ENCODE assay signal across 15 mouse cellular contexts in the genomic region with DNA sequence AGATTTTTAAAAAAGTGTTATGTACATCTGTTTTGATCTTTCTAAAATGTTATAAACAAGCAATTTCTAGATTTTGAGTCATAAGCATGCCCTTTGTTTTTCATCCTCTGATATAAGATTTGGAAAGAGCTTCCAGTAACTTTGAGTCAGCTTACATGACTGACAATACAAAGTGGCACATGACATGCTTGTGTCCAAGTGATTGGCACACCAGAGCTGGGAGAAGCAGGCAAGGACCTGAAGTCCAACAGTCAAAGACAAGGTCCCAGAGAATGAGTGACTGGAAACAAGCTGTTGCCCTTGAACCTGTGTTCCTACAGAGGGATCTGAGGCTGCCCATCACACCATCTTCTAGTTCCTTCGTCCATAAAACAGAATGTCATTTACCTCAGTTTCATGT.
DNase-seq lines count a peak whose midpoint lies in the region; ATAC-seq lines count a peak whose summit lies in the region.
"Had no signal": no experiment of that assay in that cellular context is flagged by ENCODE, and none has a peak within 500 bp of the region (broad histone marks: within the 10 kb centered on the region; RNA-seq: fewer than 3 reads in every experiment).

No protein-coding gene starts in this region.

- H3K4me1 ChIP-seq in kidney, embryonic 14.5 days (ENCODE audit: control insufficient read depth, insufficient read depth, low read length), result no peaks in the 10 kb centered on the region
- 0 out of 2 replicates have a peak, but pooled peaks cover 3% of the 10 kb centered on the region for H3K4me1 ChIP-seq in kidney, embryonic 16.5 days (ENCODE audit: insufficient read depth, low read length)
- H3K4me1 ChIP-seq: liver, embryonic 13.5 days; midbrain, embryonic 13.5 days had no signal

- DNase-seq in adrenal gland, postnatal 14 days, result peak; percentile 10
- DNase-seq in adrenal gland, adult 18-20 months (ENCODE audit: low spot score in 2 of 2), result no peak
- peak; percentile 29 for DNase-seq in kidney, adult 11 months
- peak; percentile 60 for DNase-seq in NIH3T3 (ENCODE audit: low read depth)
- DNase-seq in spleen, adult 18-20 months, result no peak
- no peak for DNase-seq in urinary bladder, adult 2 months (ENCODE audit: low spot score)
- DNase-seq: gastrocnemius, postnatal 14 days; liver, embryonic 13.5 days; right cerebral cortex, postnatal 25 days had no signal

- H3K27ac ChIP-seq in kidney, embryonic 14.5 days (ENCODE audit: low read depth, low read length), result no peak overlapping the region
- peak overlapping the region; percentile 69; the same call in 1 of the 2 replicates for H3K27ac ChIP-seq in kidney, embryonic 16.5 days (ENCODE audit: low read length)
- H3K27ac ChIP-seq: liver, embryonic 13.5 days; macrophage; midbrain, embryonic 13.5 days had no signal

- H3K36me3 ChIP-seq in kidney, embryonic 14.5 days (ENCODE audit: control insufficient read depth, insufficient read depth, low read length), result no peaks in the 10 kb centered on the region
- H3K36me3 ChIP-seq in kidney, embryonic 16.5 days (ENCODE audit: insufficient read depth, low read length), result no peaks in the 10 kb centered on the region
- H3K36me3 ChIP-seq: liver, embryonic 13.5 days; midbrain, embryonic 13.5 days had no signal

- H3K9me3 ChIP-seq in kidney, embryonic 14.5 days (ENCODE audit: control insufficient read depth, low read length), result no peaks in the 10 kb centered on the region
- no peaks in the 10 kb centered on the region for H3K9me3 ChIP-seq in kidney, embryonic 16.5 days (ENCODE audit: low read length)
- H3K9me3 ChIP-seq: liver, embryonic 13.5 days; midbrain, embryonic 13.5 days had no signal

- no peak overlapping the region for H3K4me3 ChIP-seq in kidney, embryonic 14.5 days (ENCODE audit: low read length)
- H3K4me3 ChIP-seq in kidney, embryonic 16.5 days (ENCODE audit: low read length), result no peak overlapping the region
- H3K4me3 ChIP-seq: liver, embryonic 13.5 days; midbrain, embryonic 13.5 days; myocyte had no signal

- H3K9ac ChIP-seq in kidney, embryonic 14.5 days (ENCODE audit: low read depth, low read length), result no peak overlapping the region
- H3K9ac ChIP-seq in kidney, embryonic 16.5 days (replicated peaks; ENCODE audit: low read length), result no peak overlapping the region
- H3K9ac ChIP-seq: liver, embryonic 13.5 days; midbrain, embryonic 13.5 days had no signal

- ATAC-seq in kidney, embryonic 14.5 days (ENCODE audit: low FRiP score, low TSS enrichment), result no peak
- no peak for ATAC-seq in kidney, embryonic 16.5 days (ENCODE audit: low FRiP score, low TSS enrichment)
- ATAC-seq: inflammation-experienced regulatory T-cells, adult 6 months had no signal

- WGBS in kidney, embryonic 14.5 days, result 80% methylated on average over 1 of the region's 1 CpGs
- 83% methylated on average over 1 of the region's 1 CpGs for WGBS in kidney, embryonic 16.5 days

- H3K4me2 ChIP-seq in kidney, embryonic 14.5 days (replicated peaks; ENCODE audit: low read depth, low read length), result no peak overlapping the region
- no peak overlapping the region for H3K4me2 ChIP-seq in kidney, embryonic 16.5 days (replicated peaks; ENCODE audit: low read depth, low read length)
- H3K4me2 ChIP-seq: liver, embryonic 13.5 days; midbrain, embryonic 13.5 days had no signal

- H3K27me3 ChIP-seq in kidney, embryonic 14.5 days (ENCODE audit: control insufficient read depth, insufficient read depth, low read length), result no peaks in the 10 kb centered on the region
- no peaks in the 10 kb centered on the region for H3K27me3 ChIP-seq in kidney, embryonic 16.5 days (ENCODE audit: insufficient read depth, low read length)
- H3K27me3 ChIP-seq: liver, embryonic 13.5 days; midbrain, embryonic 13.5 days had no signal

Comparison
In these comparisons a context has a peak if more than half of its experiments do, and no peak if none do; other contexts are left out.
1. DNase-seq: peak in adrenal gland, postnatal 14 days (single experiment), kidney, adult 11 months (single experiment) and NIH3T3 (single experiment); none in adrenal gland, adult 18-20 months (0 of 2), spleen, adult 18-20 months (0 of 2) and urinary bladder, adult 2 months (single experiment).